Mouse (Mus musculus) limb, embryonic 13.5 days (tissue): ENCODE measurements around the gene Gm37419. TPM values are rescaled to one million over a fixed set of nuclear protein-coding genes. Genes with fewer than 3 reads are reported as not detected.

ENCODE experiments used
- polyA plus RNA-seq: library from polyadenylated mRNA; unstranded; fragments of >200 nt; fragmentation: Nextera tagmentation; extraction: Ambion mirVana; gene quantifications from 2 replicates; pipeline ENCODE4 v1.2.1, GENCODE M21; 2015

The Gm37419 gene
- polyA plus RNA-seq, 1 experiment from 2014 or later = not detected

Other genes with a start within 250 kb of the Gm37419 start
- gene Sst, start 97.5 kb upstream of the Gm37419 start, polyA plus RNA-seq = 1.8 and 4.5 TPM in 2 replicates
- not detected in 2 replicates for gene Rtp2, start 56.1 kb upstream of the Gm37419 start, polyA plus RNA-seq
- 1.2 and 1.5 TPM in 2 replicates for gene Bcl6, start 370 bp downstream of the Gm37419 start, polyA plus RNA-seq